Mouse (Mus musculus): ENCODE results near the gene Adamts9. TPM values are rescaled to one million over a fixed set of nuclear protein-coding genes. Genes with fewer than 3 reads are reported as not detected.

The Adamts9 gene
- 0.78 and 1.2 TPM in 2 replicates for polyA plus RNA-seq (2012; rRNA removed)

GRCm38 (mm10) chr6:92943057-92943781 is at the start of gene Adamts9:
Gene Adamts9 (minus strand): TSS chr6:92943492.

GRCm38 (mm10) chr6:92869089-92869581 is 74.2 kb downstream of the Adamts9 start, which contains the start of gene Gm15737:
Gene Gm15737 (plus strand): TSS chr6:92869357.

GRCm38 (mm10) chr6:92816311-92816751 is 127.0 kb downstream of the Adamts9 start, which contains the start of gene A730049H05Rik:
Gene A730049H05Rik (plus strand): TSS chr6:92816478.

Other genes starting within 250 kb of the Adamts9 start
- gene Prickle2, start 237.3 kb downstream of the Adamts9 start, polyA plus RNA-seq (2012; rRNA removed) = 0.94 and 1.7 TPM in 2 replicates
- gene A730049H05Rik, start 127.0 kb downstream of the Adamts9 start, polyA plus RNA-seq (2012; rRNA removed) = not detected in 2 replicates
- gene Gm15737, start 74.1 kb downstream of the Adamts9 start, polyA plus RNA-seq (2012; rRNA removed) = 0.01 TPM in 1 of 2 replicates, not detected in the other